In genomic region chr3:101848816-101849215, GRCm38 (mm10) we compare ENCODE assay signal across 32 mouse cellular contexts. TPM values are rescaled to one million over a fixed set of nuclear protein-coding genes. Genes with fewer than 3 reads are reported as not detected.
DNase-seq lines count a peak whose midpoint lies in the region; ATAC-seq and TF ChIP-seq lines count a peak whose summit lies in the region.
"Had no signal": no experiment of that assay in that cellular context is flagged by ENCODE, and none has a peak within 500 bp of the region (broad histone marks: within the 10 kb centered on the region; RNA-seq: fewer than 3 reads in every experiment).

Gene Mab21l3, minus strand, starts transcription at chr3:101848959.

- no peak for TF ChIP-seq POLR2A in heart, adult 2 months (IDR thresholded peaks at IDR 0.05; ENCODE audit: insufficient read depth, low read depth, low read length)

- TF ChIP-seq CTCF in heart, adult 2 months (IDR thresholded peaks at IDR 0.05) = no peak

- H3K4me2 ChIP-seq in intestine, embryonic 16.5 days (ENCODE audit: low read depth, low read length) = no peak within 1 kb of the TSS
- H3K4me2 ChIP-seq in forebrain, embryonic 11.5 days (ENCODE audit: low read depth, low read length, severe bottlenecking) = no peak within 1 kb of the TSS
- no peak within 1 kb of the TSS for H3K4me2 ChIP-seq in forebrain, embryonic 12.5 days
- H3K4me2 ChIP-seq: embryonic facial prominence, embryonic 12.5 days; embryonic facial prominence, embryonic 15.5 days; forebrain, embryonic 13.5 days; heart, embryonic 12.5 days; heart, embryonic 15.5 days; hindbrain, embryonic 13.5 days had no signal

- H3K4me1 ChIP-seq in heart, embryonic 10.5 days = peaks cover 14% of the 10 kb centered on the region
- H3K4me1 ChIP-seq in heart, adult 2 months (ENCODE audit: control insufficient read depth, insufficient read depth, low read length) = no peaks in the 10 kb centered on the region
- no peaks in the 10 kb centered on the region for H3K4me1 ChIP-seq in intestine, embryonic 16.5 days (ENCODE audit: control insufficient read depth, insufficient read depth, low read length)
- H3K4me1 ChIP-seq in forebrain, embryonic 11.5 days (replicated peaks; ENCODE audit: control insufficient read depth, insufficient read depth, low read length) = no peaks in the 10 kb centered on the region
- no peaks in the 10 kb centered on the region for H3K4me1 ChIP-seq in forebrain, embryonic 12.5 days
- H3K4me1 ChIP-seq: embryonic facial prominence, embryonic 12.5 days; embryonic facial prominence, embryonic 15.5 days; forebrain, embryonic 13.5 days; hindbrain, embryonic 10.5 days; hindbrain, embryonic 13.5 days had no signal

- H3K27ac ChIP-seq in heart, embryonic 10.5 days = no peak within 1 kb of the TSS
- H3K27ac ChIP-seq in heart, adult 2 months = no peak within 1 kb of the TSS
- H3K27ac ChIP-seq in intestine, embryonic 16.5 days (ENCODE audit: low read length) = no peak within 1 kb of the TSS
- H3K27ac ChIP-seq in forebrain, embryonic 11.5 days (ENCODE audit: low read depth, low read length) = no peak within 1 kb of the TSS
- H3K27ac ChIP-seq in forebrain, embryonic 12.5 days = no peak within 1 kb of the TSS
- H3K27ac ChIP-seq: embryonic facial prominence, embryonic 12.5 days; embryonic facial prominence, embryonic 15.5 days; forebrain, embryonic 13.5 days; heart, embryonic 15.5 days; hindbrain, embryonic 10.5 days; hindbrain, embryonic 13.5 days had no signal

- H3K9ac ChIP-seq in heart, adult 2 months (ENCODE audit: low read depth, low read length) = no peak within 1 kb of the TSS
- H3K9ac ChIP-seq in intestine, embryonic 16.5 days (ENCODE audit: low read depth, low read length) = no peak within 1 kb of the TSS
- H3K9ac ChIP-seq in forebrain, embryonic 11.5 days (ENCODE audit: low read length) = no peak within 1 kb of the TSS
- no peak within 1 kb of the TSS for H3K9ac ChIP-seq in forebrain, embryonic 12.5 days
- H3K9ac ChIP-seq: embryonic facial prominence, embryonic 12.5 days; embryonic facial prominence, embryonic 15.5 days; forebrain, embryonic 13.5 days; heart, embryonic 12.5 days; heart, embryonic 15.5 days; hindbrain, embryonic 13.5 days had no signal

- no peak for TF ChIP-seq EP300 in heart, adult 2 months (IDR thresholded peaks at IDR 0.05; ENCODE audit: insufficient read depth, low read depth, low read length)

- H3K4me3 ChIP-seq in heart, embryonic 10.5 days = no peak within 1 kb of the TSS
- no peak within 1 kb of the TSS for H3K4me3 ChIP-seq in heart, adult 2 months
- no peak within 1 kb of the TSS for H3K4me3 ChIP-seq in intestine, embryonic 16.5 days (ENCODE audit: low read length)
- H3K4me3 ChIP-seq in forebrain, embryonic 11.5 days (ENCODE audit: low read depth, low read length) = no peak within 1 kb of the TSS
- no peak within 1 kb of the TSS for H3K4me3 ChIP-seq in forebrain, embryonic 12.5 days (replicated peaks)
- H3K4me3 ChIP-seq: embryonic facial prominence, embryonic 12.5 days; embryonic facial prominence, embryonic 15.5 days; forebrain, embryonic 13.5 days; heart, embryonic 12.5 days; heart, embryonic 15.5 days; hindbrain, embryonic 10.5 days; hindbrain, embryonic 13.5 days had no signal

- 79% methylated on average over 5 of the region's 5 CpGs for WGBS in heart, embryonic 10.5 days
- WGBS in heart, adult 2 months = 78% methylated on average over 5 of the region's 5 CpGs
- 78% methylated on average over 5 of the region's 5 CpGs for WGBS in intestine, embryonic 16.5 days
- WGBS in forebrain, embryonic 11.5 days = 89% methylated on average over 5 of the region's 5 CpGs
- 76% methylated on average over 5 of the region's 5 CpGs for WGBS in forebrain, embryonic 12.5 days

- intact Hi-C loops in heart, adult 2 months (cut with DNase I) = no loop called here

- no peaks in the 10 kb centered on the region for H3K27me3 ChIP-seq in heart, embryonic 10.5 days (ENCODE audit: insufficient read depth, poor library complexity, severe bottlenecking)
- H3K27me3 ChIP-seq in heart, adult 2 months (ENCODE audit: control insufficient read depth, insufficient read depth, low read length) = no peaks in the 10 kb centered on the region
- H3K27me3 ChIP-seq in intestine, embryonic 16.5 days (replicated peaks; ENCODE audit: control insufficient read depth, insufficient read depth, low read length) = no peaks in the 10 kb centered on the region
- no peaks in the 10 kb centered on the region for H3K27me3 ChIP-seq in forebrain, embryonic 11.5 days (ENCODE audit: control insufficient read depth, insufficient read depth, low read length)
- H3K27me3 ChIP-seq in forebrain, embryonic 12.5 days = no peaks in the 10 kb centered on the region
- H3K27me3 ChIP-seq: CH12.LX; embryonic facial prominence, embryonic 12.5 days; embryonic facial prominence, embryonic 15.5 days; forebrain, embryonic 13.5 days; heart, embryonic 12.5 days; heart, embryonic 15.5 days; hindbrain, embryonic 13.5 days had no signal

- no peaks in the 10 kb centered on the region for H3K79me2 ChIP-seq in heart, adult 2 months (replicated peaks; ENCODE audit: control insufficient read depth, insufficient read depth, low read length)

- 0 out of 2 replicates have a peak, but pooled peaks have one; percentile 19 for ATAC-seq in intestine, embryonic 16.5 days
- ATAC-seq in forebrain, embryonic 11.5 days (replicated peaks; ENCODE audit: low FRiP score) = no peak
- no peak for ATAC-seq in forebrain, embryonic 12.5 days (ENCODE audit: low FRiP score)
- ATAC-seq: forebrain, embryonic 13.5 days; forebrain, embryonic 16.5 days; hindbrain, embryonic 16.5 days had no signal

- no peaks in the 10 kb centered on the region for H3K9me3 ChIP-seq in heart, embryonic 10.5 days
- H3K9me3 ChIP-seq in intestine, embryonic 16.5 days (ENCODE audit: control insufficient read depth, low read length) = no peaks in the 10 kb centered on the region
- no peaks in the 10 kb centered on the region for H3K9me3 ChIP-seq in forebrain, embryonic 11.5 days (ENCODE audit: control insufficient read depth, low read length)
- H3K9me3 ChIP-seq in forebrain, embryonic 12.5 days = no peaks in the 10 kb centered on the region
- H3K9me3 ChIP-seq: embryonic facial prominence, embryonic 12.5 days; embryonic facial prominence, embryonic 15.5 days; forebrain, embryonic 13.5 days; heart, embryonic 12.5 days; heart, embryonic 15.5 days; hindbrain, embryonic 10.5 days; hindbrain, embryonic 13.5 days had no signal

- peak; percentile 41 for DNase-seq in heart, embryonic 10.5 days (ENCODE audit: low spot score)
- no peak for DNase-seq in heart, adult 2 months
- peak; percentile 29 for DNase-seq in A20 (ENCODE audit: low read depth, low spot score)
- peak; percentile 57 for DNase-seq in R1 (ENCODE audit: low read depth, low spot score)
- DNase-seq in spleen, adult 18-20 months = no peak
- DNase-seq in forebrain, embryonic 11.5 days (ENCODE audit: low spot score) = no peak
- DNase-seq: adrenal gland, adult 2 months; adrenal gland, postnatal 14 days; B cell, adult 2 months; cerebellum, adult 11 months; cerebellum, adult 2 months; cerebellum, adult 9-11 months; cerebellum, postnatal 25 days; gastrocnemius, postnatal 10 days; gastrocnemius, postnatal 36 days; heart, postnatal 10 days; heart, postnatal 36 days had no signal

- no peaks in the 10 kb centered on the region for H3K36me3 ChIP-seq in heart, embryonic 10.5 days
- no peaks in the 10 kb centered on the region for H3K36me3 ChIP-seq in heart, adult 2 months (ENCODE audit: control insufficient read depth, insufficient read depth, low read length)
- H3K36me3 ChIP-seq in intestine, embryonic 16.5 days (ENCODE audit: control insufficient read depth, insufficient read depth, low read length) = no peaks in the 10 kb centered on the region
- no peaks in the 10 kb centered on the region for H3K36me3 ChIP-seq in forebrain, embryonic 11.5 days (ENCODE audit: control insufficient read depth, insufficient read depth, low read length)
- no peaks in the 10 kb centered on the region for H3K36me3 ChIP-seq in forebrain, embryonic 12.5 days (replicated peaks)
- H3K36me3 ChIP-seq: embryonic facial prominence, embryonic 12.5 days; embryonic facial prominence, embryonic 15.5 days; heart, embryonic 12.5 days; heart, embryonic 15.5 days; hindbrain, embryonic 10.5 days; hindbrain, embryonic 13.5 days had no signal

RNA-seq across cellular contexts. Expression of gene Mab21l3, which starts in this region (rescaled TPM):
- polyA plus RNA-seq in heart, embryonic 10.5 days (2016; fragmentation: Nextera tagmentation; extraction: Ambion mirVana) = 0.40 and 0.57 TPM in 2 replicates
- not detected for total RNA-seq in heart, adult 2 months (2021)
- polyA plus RNA-seq in heart, adult 2 months (2012; rRNA removed) = 0.16 TPM in 1 of 2 replicates, not detected in the other
- polyA plus RNA-seq in intestine, embryonic 16.5 days (2015; fragmentation: Nextera tagmentation; extraction: Ambion mirVana) = 5.3 and 6.1 TPM in 2 replicates
- 0.92 and 1.2 TPM in 2 replicates for polyA plus RNA-seq in forebrain, embryonic 11.5 days (2014; fragmentation: Nextera tagmentation; extraction: Ambion mirVana)
- polyA plus RNA-seq in forebrain, embryonic 12.5 days (2016; fragmentation: Nextera tagmentation; extraction: Ambion mirVana) = 0.66 and 0.78 TPM in 2 replicates
- total RNA-seq: common myeloid progenitor, adult 5-6 weeks; gastrocnemius, adult 18-20 months; gastrocnemius, postnatal 36 days; heart, adult 8-10 months; heart, postnatal 36 days had no signal

Comparison
In these comparisons a context has a peak if more than half of its experiments do, and no peak if none do; other contexts are left out.
1. Peak in DNase-seq in heart, embryonic 10.5 days; RNA of the gene not detected or under 1 TPM.
2. DNase-seq: peak in A20 (single experiment) and R1 (single experiment); none in heart, adult 2 months (0 of 2), spleen, adult 18-20 months (0 of 2) and forebrain, embryonic 11.5 days (single experiment).